Mouse (Mus musculus): ENCODE measurements around the gene Fryl.
A peak's percentile ranks its signal among the peaks of the same experiment; 100 is the strongest.

Fryl gene

DNA sequence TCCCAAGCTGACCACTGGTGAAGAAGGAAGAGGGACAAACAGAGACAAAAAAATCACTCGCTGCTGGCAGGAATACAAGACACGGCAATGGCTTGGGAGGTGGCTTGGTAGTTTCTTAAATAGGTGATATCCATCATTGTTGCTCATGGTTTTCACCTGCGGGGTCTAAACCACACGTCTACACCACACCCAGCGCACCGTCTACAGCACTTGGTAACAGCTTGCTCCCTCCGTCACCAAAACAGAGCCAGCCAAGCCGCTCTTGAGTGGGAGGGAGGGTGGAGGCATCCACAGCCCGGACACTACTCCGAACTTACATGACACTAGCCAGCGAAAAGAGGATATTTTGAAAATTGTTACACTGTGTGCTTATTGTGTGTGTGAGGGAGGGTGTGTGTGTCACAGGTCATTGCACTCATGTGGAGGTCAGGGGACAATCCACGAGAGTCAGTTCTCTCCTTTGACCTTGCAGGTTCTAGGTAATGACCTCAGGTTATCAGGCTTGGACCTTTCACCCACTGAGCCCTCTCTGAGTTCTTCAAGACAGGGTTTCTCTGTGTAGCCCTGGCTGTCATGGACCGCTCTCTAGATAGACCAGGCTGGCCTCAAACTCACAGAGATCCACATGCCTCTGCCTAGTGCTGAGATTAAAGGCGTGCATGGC is 102.5 kb downstream of the Fryl start:
- no peak for DNase-seq

DNA sequence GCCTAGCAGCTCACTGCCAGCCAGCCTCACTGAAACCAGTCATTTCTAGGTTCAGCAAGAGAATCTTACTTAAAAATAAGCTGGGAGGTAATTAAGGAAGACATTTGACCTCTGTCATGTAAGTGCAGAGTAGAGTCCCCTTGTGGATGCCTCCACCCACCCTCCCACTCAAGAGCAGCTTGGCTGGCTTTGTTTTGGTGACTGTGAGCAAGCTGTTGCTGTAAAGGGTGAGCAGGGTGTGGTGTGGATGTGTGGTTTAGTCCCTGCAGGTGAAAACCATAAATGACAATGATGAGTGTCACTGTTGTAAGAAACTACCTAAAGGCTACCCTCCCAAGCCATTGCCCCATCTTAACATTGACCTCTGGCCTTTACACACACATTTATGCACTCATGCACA is 104.2 kb downstream of the Fryl start:
- no peak for DNase-seq

DNA sequence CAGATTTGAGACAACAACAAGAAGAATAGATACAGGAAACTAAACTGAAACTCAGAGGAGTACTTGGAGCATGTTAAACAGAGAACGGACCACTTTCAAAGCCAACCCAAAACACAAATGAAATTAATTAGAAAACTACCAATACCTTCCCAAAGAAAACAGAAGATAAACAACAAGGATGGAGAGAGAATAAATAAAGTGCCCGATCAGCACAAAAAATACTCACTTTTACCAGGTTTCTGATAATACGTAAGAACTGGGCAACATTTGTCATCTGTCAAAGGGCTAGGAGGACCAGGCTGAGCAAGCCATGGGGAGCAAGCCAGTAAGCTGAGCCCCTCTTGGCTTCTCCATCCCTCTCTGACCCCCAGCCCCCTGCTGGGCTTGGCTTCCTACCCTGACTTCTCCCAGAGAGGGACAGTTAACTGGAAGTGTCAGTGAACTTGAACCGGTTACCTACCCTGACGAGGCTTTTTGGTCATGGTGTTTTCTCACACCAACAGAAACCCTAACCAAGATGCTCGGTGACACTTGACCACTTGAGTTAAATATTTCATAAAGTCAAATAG is 105.5 kb downstream of the Fryl start:
- DNase-seq: peak; percentile 27 to 34

DNA sequence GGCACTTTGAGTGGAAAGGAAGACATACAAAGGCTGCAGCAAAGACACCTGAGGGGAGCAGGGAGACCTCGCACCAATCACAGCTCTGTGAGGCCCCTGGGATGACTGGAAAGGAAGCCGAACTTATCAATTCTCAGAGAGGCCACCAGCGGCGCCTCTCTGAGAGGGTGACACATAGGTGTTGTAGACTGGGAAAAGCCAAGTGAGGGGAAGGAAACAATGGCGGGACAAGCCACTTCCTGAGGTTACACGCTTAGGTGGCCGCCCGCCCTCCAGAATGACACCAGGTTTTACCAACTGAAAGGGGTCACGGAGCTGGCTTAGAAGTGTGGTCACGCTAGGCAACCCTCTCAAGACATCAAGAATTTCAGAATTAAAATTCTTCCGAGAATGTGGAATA is 111.4 kb downstream of the Fryl start:
- no peak for DNase-seq

DNA sequence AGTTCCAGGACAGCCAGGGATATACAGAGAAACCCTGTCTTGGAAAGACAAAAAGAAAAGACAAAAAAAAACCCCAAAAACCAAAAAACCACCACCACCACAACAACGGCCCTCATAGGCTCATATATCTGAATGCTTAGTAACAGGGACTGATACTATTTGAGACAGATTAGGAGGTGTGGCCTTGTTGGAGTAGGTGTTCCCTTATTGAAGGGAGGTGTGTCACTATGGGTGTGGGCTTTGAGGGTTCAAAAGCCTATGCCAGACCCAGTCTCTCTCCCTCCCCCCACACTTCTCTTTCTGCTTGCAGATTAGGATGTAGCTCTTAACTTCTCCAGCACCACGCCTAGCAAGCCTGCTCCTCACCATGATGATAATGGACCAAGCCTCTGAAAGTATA is 114.7 kb downstream of the Fryl start:
- DNase-seq: no peak

DNA sequence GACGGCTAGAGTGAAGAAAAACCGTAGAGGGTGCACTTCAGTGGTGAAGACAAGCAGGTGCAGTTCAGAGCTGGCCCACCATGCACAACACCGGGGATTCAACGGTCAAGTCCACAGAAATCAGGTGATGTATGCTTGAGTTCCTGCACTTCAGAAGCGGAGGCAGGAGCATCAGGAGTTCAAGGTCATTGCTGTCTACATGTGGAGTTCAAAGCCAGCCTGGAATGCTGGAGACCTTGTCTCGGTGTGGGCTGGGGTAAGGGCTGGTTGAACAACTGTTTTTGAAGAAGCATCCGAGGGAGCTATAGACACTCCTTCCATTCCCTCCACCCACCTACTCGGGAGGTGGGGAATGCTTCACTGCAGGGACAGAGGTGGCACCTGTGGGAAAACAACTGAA is 115.3 kb downstream of the Fryl start:
- DNase-seq: no peak

DNA sequence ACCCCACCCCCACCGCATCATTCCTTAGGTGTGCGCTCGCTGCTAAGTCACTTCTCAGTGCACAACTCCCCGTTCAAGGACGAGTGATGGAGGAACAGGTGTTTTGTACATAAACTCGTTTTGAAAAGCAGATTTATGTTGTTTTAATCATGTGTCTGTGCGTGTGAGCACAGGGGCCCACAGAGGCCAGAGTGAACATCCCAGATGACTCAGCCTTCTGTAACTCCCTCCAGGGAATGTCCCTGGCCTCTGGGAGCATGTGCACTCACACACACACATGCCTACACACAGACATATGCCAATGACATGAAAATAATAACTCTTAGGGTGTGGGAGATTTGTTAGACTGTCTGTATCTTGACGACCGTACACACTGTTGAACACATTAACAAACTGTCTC is 118.9 kb downstream of the Fryl start:
- DNase-seq: no peak

DNA sequence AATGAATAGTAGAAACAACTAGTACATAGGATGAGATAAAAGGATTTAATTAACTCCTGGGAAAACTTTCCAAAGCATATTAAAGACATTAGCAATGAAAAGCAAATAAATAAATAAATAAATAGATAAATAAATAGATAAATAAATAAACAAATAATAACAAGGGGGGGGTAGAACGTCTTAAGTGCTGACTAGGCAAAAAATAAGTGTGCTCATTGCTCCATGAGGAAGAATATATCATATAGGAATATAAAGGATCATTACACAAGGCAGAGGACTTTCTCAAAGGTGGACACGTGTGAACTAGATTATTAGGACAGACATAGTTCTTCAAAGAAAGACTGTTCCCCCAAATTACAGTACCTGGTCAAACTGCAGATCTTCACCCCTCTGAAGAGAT is 120.5 kb downstream of the Fryl start:
- no peak for DNase-seq

DNA sequence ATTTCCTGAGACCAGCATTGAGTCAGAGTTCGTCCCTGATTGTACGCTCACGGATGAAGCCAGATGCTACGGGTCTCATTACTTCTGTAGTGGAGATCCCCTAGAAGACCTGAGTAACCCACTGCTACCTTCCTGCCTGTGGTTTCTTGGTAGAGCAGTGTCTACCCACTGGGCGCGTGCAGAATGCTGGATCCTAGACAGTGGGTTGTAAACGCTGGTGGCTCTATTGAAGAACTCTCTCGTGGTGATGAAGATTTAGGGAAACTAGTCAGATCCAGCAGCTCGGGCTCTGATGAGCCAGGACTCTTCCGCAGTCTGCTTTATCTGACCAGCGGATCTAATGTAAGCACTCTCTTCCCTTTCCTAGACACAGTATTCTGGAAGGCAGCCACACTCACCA is 121.3 kb downstream of the Fryl start:
- no peak for DNase-seq

DNA sequence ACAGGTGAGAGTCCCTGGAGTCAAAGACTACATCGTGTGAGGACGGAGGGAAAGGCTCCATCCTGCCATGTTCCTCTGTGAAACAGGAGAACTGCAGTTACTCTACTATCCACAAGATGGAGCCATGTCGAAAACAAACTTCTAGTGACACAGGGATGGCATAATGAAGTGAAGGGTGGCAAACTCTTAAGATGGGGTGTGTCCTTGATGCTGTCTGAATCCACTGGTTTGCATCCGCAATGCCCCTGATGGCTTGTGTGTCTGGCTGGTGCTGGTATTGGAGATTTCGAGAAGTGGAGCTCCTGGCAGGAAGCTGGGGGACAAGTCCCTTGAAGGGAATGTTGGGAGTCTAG is 122.6 kb downstream of the Fryl start:
- peak; percentile 45 to 54 for DNase-seq

DNA sequence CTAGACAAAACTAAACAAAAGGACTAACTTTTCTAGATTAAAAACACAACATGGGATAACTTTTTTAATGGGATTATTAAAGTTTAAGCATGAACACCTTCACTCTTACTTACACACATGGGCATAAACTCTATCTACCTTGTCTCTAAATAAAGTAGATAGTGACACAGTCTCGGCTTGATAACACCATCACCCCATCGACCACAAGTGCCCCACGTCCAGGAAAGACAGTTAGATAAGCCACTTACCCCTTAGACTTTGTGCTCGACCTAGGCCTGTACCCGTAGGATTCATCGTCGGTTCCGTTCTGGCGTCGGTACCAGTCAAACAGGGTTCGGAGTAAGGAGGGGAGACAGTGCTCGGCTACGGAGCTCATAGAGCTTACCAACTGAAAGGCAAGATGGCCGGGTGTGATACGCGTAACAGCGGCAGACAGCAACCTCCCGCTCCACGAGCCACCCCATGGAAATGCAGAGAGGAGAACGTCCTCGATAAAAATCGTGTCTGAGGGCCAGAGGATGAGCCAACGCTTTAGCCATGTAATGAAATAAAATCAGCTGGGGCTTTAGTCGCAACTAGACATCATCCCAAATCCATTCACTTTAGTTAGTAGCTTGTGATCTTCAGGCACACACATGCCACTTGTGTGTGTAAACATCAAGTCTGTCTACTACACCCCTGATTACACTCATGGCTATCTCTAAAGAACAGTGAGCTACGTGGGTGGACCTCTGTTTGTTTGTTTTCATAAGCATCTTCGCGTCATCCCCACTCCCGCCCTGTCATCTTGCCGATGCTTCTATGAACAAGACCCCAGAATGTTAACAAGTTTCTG is 123.2 kb downstream of the Fryl start:
- no peak for DNase-seq

DNA sequence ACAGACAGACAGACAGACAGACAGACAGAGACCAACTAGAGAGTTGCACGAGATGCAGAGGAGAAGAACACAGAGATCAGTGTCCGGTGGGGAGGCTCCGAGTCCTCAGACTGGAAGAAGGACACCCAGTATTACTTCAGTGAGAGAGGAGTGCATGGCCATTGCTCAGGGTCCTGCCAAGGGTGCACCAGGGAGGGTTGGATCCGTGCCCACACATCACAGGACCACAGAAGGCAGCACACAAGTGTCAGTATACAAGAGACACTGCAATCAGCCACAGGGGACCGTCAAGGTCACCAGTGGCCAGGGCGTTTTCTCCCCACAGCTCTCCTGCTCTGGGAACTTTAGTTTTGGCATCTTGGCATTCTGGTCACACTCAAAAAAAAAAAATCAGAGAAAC is 125.4 kb downstream of the Fryl start:
- peak; percentile 12 to 13 for DNase-seq

DNA sequence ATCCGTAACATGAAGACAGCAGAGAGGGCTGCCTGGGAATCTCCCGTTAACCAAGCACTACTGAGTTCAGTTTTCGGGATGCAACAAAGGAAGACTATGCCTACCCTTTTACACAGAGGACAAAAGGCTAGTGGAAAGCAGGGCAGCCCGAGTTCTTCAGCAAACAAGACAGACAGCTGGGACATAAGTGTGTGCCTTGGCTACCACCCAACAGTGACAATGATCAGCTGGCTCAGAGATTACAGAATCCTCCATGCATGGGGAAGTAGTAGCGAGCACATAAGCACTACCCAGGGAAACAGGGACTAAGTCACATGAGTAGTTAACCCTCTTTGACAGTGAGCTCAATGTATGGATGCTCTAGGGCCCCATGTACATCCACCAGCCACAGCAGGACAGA is 126.5 kb downstream of the Fryl start:
- peak; percentile 8 to 14 for DNase-seq

DNA sequence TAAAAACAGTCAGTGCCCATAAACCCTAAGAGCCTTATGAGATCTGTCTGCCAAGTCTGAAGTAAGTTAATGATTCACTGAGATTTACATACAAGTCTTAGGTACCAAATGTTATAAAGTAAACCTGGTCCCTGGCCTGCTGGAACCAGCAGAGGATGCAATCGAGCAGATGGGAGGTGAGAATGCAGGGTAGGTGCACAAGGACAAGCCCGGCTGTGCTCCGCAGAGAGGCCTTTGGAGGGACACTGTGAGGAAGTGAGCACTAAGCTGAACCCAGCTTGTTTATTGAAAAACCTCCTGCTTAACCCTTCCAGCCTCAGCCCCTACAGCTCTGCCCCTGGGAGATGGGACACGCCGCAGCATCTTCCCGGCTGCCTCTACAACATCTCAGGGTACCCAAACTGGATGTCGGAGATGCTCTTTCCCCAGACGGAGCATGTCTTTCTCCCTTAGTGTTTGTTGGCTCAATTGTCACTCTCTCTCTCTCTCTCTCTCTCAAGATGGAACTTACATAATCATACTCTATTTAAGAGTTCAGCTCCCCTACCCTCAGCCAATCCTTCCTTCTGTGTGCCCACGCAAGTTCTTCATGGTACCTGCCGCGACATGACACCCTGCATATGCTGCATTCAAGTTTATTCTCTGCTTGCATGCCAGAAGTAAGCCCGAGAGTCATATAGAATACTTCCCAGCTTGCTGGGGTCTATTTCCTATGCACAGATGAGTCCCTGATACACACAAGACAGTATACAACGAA is 136.3 kb downstream of the Fryl start:
- no peak for DNase-seq

DNA sequence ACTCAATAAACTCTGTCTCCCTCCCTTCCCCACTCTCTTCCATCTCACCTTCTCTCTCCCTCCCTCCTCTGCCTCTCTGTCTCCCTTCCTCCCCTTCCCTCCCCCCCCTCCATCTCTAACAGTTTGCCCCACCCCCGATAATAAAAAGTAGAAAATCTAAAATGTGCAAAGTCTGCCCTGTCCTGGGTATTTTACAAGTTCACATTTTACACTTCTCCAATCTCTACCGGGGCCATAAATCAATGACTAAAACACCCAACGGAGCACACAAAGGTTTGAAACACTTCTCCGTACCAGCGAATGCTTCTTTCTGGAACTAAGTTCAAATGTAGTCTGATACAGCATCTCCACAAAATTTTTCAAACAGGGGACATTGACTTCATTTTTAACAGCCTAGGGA is 136.9 kb downstream of the Fryl start:
- DNase-seq: no peak

DNA sequence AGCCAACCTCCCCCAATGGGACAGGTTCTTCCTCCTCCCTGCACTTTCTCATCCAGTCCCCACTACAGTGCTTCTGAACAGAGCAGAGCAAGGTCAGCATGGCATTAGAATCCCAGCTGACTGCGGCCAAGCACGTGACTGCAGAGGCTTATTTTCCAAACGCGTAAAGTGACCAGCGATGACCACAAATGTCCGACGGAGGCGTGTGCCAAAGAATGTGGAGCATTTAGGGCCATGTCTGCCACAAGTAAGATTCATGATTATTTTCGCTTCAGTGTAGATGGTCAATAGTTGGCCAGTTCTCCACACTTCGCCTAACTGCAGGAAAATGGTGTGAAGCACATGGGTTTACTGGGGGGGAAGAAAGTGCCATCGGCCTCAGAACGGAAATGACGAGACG is 137.6 kb downstream of the Fryl start:
- DNase-seq: no peak

DNA sequence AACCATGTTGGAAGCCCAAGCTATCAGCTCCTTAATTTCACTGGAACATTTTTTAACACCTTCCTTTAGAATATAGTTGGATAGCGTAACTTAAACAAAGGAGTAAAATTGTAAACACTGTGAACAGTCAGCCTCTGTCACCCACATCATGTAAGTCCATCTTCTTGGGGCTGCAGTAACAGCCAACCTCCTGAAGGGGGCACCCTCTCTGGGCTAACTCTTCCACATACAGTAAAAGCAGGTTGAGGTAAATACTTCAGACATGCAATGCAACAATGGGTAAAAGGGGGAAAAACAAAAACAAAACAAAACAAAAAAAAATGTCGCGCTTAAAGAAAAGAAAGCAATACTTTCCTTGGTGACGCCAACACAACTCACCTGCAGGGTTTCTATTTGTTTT is 141.5 kb downstream of the Fryl start:
- no peak for DNase-seq

DNA sequence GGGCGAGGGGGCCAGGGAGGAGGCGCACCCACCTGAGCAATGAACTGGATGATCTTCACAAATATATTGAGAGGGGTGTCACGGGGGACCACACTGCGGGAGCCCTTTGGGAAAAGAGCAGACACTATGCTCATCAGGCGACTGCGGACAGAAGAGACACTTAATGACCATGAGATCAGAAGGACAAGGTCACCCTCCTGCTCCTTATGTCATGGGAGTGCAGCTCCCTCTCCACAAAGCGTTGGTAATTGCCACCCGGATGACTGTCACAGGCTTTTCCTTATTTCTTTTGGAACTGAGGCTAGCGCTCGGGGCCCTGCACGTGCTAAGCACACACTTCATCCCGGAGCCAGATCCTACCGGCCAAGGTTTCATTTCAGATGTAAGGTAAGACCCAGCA is 144.1 kb downstream of the Fryl start:
- DNase-seq: no peak

DNA sequence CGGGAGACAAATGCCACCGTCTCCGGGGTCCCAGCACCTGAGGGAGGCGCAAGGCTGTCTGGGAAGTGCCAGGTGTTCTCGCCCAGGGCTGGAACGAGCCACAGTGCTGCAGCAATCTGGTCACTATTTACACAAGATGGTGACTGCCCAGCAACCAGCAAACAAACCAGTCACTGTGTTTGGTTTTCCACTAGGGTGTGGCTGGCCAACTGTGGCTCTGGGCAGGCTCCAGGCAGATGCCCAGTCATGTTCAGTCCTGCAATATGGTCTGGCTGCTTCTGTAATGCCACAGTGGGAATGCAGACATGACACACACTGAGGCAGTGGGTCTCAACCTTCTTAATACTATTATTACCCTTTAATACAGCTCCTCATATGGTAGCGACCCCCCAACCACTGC is 152.8 kb downstream of the Fryl start:
- DNase-seq: no peak

DNA sequence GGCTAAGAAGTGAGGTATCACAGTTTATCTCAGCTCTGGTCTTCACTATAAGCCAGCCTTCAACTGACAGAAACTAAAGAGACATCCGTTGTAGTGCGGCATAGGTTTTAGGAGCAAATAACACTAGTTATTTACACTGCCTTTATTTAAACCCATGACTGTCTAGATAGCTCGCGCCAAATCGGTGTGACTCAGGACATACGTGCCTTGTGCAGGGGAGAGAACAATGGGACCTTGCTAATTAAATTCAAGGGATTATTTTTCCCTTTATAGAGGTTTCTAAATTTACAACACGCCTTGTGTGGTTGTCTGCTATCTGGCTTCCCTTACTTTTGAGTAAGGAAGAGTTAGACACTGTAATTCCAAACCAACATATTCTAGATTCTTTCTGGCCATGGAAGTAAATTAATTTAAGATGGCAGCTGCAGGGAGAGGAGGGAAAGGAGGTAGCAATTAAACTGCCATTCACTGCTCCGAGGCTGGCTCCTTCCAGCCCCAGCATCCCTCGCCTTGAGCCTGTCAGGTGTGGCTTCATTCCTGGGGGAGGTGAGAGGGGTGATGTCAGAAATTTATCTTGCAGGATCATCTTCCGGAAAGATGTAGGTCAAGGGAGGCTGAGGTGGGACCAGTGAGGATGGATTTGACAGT is 154.0 kb downstream of the Fryl start:
- no peak for DNase-seq

DNA sequence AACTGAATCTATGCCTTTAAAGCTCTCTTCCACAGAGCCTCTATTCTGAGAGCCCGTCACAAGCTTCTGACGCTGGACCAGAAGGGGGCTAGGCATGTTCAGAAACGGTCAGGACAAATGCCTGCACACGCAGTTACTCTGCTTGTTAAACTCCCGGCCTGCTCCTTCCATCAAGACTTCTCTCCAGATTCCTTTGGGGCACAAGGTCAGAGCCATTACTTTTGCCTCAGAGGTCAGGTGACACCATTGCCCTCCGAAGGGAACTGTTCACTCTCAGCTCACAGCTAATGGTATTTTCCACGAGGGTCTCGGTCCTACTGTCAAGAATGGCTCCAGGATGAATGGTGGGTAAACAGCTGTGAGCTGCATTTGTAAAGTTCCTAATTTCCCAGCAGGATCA is 164.2 kb downstream of the Fryl start:
- DNase-seq: no peak

DNA sequence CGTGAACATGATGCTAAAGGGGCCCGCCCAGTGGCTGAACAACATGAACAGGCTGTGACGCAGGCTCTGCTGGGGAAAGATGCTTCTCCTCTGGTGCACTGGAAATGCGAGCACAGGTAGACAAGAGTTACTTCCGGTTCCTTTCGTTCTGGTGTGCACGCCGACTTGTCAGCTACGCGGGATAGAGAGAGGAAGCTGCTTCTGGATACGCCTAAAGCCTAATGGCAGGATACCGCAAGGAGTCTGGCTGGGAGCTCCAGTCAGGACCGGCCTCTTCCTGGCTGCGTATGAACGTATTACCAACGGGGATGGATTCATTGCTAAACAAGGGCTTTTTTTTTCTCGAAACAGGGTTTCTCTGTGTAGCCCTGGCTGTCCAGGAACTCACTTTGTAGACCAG is 167.3 kb downstream of the Fryl start:
- no peak for DNase-seq

DNA sequence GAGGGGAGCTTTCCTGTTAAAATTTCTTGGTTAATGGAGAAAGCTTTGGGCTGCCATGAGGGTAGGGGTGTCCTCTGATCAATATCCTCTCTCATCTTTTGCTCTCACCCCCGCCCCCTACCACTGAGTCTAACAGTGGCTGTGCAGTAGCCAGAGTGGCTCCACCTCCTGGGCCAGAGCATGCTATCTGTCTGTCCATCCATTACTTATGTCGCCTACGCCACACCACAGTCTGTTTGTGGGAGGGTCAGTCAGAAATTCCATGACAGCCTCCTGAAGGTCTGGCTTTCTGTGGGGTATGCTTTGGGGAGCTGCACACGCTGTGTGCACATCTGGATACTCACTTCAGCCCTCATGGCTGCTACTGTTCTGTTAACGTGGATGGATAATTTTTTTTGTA is 174.9 kb downstream of the Fryl start:
- DNase-seq: no peak
